Mouse (Mus musculus): ENCODE results near the gene Higd1a.

Higd1a gene

GRCm38 (mm10) chr9:121881301-121881700, 23.1 kb upstream of the Higd1a start:
- in situ Hi-C loops (cut with MboI, MseI), result no loop called here

DNA sequence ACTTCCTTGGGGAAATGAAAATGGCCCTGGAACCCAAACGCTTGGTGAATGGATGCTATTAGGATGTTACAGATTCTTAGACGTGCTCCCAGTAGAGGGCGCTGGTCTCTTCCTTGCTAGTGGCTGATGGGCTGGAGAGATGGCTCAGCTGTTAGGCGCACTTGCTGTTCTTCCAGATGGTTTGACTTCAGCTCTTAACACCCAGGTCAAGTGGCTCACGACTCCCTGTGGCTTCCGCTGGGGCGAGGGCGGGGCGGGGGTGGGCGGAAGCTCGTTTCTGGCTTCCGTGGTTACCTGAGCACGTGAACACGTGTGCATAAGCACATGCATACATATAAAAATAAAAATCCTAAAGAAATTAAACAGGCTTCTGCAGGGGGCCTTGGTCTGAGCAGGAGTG, 22.7 kb upstream of the Higd1a start:
- in situ Hi-C loops (cut with MboI, MseI), result no loop called here

GRCm38 (mm10) chr9:121877052-121877740, 19.0 kb upstream of the Higd1a start:
- in situ Hi-C loops (cut with MboI, MseI), result no loop called here

- in situ Hi-C loops (cut with MboI, MseI), result loop anchor here (5.0 kb wide), 1 partner anchor 54 kb away; no protein-coding TSS in a partner anchor
Measured at GRCm38 (mm10) chr9:121873578-121873977, 15.4 kb upstream of the Higd1a start.

DNA sequence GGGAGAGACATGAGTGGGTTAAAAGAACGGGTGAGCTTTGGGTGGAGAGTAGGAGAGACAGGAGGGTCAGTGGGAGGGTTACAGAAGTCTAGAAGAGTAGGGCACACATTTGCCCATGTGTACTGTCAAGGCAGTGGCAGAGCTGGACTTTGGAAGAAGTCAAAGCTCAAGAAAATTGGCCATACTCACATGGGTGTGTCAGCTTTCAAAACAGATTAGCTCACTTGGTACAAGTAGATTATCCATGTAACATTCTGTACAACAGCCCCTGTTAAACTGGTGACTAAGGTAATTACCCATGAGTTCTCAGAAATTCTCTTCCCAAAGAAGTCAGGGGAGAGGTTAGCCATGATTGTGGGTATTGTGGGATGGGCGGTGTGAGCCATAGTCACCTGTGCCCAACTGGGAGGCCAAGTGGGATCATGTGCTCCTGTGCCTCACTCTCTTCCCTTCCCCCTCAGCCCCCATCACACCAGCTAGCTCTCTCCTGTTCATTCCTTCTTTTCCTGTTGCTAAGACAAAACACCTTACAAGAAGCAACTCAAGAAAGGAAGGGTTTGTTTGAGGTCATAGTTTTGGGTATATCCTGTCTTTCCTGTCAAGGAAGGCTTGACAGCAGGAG, 14.0 kb upstream of the Higd1a start:
- in situ Hi-C loops (cut with MboI, MseI), result loop anchor here (5.0 kb wide), 1 partner anchor 55 kb away; no protein-coding TSS in a partner anchor

DNA sequence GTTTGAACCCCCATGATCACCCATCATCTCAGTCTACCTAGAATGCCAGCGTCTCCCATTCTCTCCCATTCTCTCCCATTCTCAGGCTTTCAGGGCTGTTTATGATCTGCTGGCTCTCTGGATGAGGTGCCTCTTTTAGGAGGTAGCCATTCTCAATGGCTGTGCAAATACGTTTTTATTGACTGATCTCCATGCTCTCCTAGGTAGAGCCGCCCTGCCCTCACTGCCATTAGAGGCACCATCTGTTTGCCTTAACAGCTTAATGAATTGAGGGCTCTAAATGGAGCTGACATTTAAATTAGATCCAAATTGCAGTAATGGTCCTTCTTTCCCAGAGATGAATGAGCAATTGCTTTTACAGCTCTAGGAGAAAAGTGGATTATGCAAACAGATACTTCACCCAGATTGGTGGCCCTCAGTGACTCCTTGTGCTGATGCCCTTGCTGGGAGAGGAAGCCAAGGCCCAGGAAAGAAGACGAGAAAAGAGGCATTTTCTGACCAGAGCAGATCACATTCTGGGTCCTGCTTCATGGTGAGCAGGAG, 11.9 kb upstream of the Higd1a start:
- in situ Hi-C loops (cut with MboI, MseI), result loop anchor here (5.0 kb wide), 1 partner anchor 57 kb away; no protein-coding TSS in a partner anchor

- in situ Hi-C loops (cut with MboI, MseI), result no loop called here
Measured at GRCm38 (mm10) chr9:121869432-121869831, 11.3 kb upstream of the Higd1a start.

GRCm38 (mm10) chr9:121868236-121868635, 10.1 kb upstream of the Higd1a start:
- in situ Hi-C loops (cut with MboI, MseI), result no loop called here

GRCm38 (mm10) chr9:121867632-121868031, 9.5 kb upstream of the Higd1a start:
- in situ Hi-C loops (cut with MboI, MseI), result no loop called here

- in situ Hi-C loops (cut with MboI, MseI), result no loop called here
Measured at GRCm38 (mm10) chr9:121865425-121866008, 7.4 kb upstream of the Higd1a start.

- in situ Hi-C loops (cut with MboI, MseI), result no loop called here
Measured at GRCm38 (mm10) chr9:121864837-121865236, 6.7 kb upstream of the Higd1a start.

- in situ Hi-C loops (cut with MboI, MseI), result no loop called here
Measured at GRCm38 (mm10) chr9:121860921-121861320, 2.8 kb upstream of the Higd1a start.

- in situ Hi-C loops (cut with MboI, MseI), result no loop called here
Measured at GRCm38 (mm10) chr9:121859345-121859744, 1.2 kb upstream of the Higd1a start.

DNA sequence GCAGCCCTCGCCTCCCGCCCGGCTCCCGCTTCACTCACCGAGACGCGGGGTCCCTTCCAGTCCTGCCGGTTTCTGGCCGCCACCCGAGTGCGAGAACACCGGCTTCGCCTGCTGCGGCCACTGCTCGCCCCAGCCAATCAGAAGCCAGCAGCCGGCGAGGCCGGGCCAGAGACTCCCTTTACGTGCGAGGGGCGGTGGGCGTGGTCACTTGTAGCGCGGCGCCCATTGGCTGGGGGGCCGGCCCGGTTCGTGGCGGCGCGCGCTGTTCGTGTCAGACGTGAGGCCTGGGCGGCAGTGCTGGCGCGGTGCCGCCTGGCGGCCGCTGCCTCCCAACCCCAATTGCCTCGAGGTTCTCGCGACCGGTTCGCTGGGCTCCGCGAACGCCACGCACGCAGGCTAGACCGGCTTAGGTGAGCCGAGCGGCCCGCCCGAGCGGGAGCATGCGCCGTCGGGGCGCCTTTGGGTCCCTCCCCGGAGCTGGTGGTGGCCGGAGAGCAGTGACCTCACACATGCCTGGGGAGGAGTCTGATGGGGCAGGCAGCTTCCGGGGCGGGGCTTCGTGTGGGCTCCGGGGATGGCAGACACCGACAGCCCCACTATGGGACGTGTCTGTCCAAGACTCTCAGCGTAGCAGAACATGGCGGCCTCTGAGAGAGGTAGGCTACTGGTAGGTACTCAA, 549 bp downstream of the Higd1a start:
- in situ Hi-C loops (cut with MboI, MseI), result no loop called here

- in situ Hi-C loops (cut with MboI, MseI), result no loop called here
Measured at GRCm38 (mm10) chr9:121856649-121857416, 1.3 kb downstream of the Higd1a start.

DNA sequence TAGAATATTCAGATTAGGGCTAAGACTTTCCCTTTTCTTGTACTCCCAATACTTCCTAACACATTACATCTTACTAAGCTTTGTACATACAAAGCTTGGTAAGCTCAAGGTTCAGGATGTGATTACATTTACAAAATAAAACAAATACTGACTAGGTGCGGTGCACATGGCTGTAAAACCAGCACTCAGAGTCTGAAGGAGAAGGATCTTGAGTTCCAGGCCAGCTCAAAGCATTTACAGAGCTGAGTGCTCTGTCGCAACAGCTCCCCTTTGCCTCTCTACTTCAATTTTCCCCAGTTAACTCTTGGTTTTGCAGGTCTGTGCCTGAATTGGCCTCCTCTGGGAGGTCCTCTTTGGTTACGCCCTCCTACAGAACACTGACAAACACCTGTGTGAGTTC, 3.9 kb downstream of the Higd1a start:
- in situ Hi-C loops (cut with MboI, MseI), result no loop called here

GRCm38 (mm10) chr9:121847842-121848241, 10.3 kb downstream of the Higd1a start:
- in situ Hi-C loops (cut with MboI, MseI), result loop anchor here (5.0 to 25.0 kb wide), 2 partner anchors 139 to 146 kb away; partner anchors contain the start of gene Pomgnt2

DNA sequence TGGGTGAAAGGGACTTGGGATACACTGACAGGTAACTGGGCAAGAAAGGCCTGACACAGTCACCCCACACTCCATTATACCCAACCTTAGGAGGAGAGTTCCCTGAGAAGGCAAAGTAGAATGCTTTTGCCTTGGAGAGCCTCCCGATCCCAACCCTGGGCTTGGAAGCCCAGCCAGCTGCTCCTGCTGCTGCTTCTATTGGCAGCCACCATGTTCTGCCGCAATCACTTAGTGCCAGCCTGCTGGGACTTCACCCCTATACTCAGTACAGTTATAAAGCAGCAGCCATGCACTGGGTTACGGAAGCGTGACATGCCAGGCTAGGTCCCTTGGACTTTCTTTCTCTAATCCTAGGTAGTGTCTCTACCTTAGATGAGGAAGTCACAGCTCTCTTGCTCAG, 11.0 kb downstream of the Higd1a start:
- in situ Hi-C loops (cut with MboI, MseI), result loop anchor here (5.0 to 25.0 kb wide), 2 partner anchors 140 to 145 kb away; partner anchors contain the start of gene Pomgnt2

GRCm38 (mm10) chr9:121846526-121847118, 11.5 kb downstream of the Higd1a start:
- in situ Hi-C loops (cut with MboI, MseI), result loop anchor here (5.0 to 25.0 kb wide), 2 partner anchors 141 to 144 kb away; partner anchors contain the start of gene Pomgnt2

DNA sequence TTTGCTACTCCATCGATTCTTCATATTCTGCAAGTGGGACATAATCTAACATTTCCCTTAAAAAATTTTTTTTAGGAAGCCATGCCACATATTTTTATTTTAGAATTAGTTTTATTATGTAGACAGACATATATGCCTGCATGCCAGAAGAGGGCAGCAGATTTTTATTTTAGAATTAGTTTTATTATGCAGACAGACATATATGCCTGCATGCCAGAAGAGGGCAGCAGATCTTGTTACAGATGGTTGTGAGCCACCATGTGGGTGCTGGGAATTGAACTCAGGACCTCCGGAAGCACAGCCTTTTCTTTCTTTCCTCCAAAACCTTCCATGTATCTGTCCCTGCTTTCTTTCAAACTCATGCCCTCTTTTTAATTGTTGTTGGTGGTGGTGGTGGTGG, 15.2 kb downstream of the Higd1a start:
- in situ Hi-C loops (cut with MboI, MseI), result loop anchor here (25.0 kb wide), 1 partner anchor 144 kb away; the partner anchor contains the start of gene Pomgnt2
